Mouse (Mus musculus): ENCODE measurements at regions not wholly inside any gene's neighbourhood (a gene's known extent, or its start where the extent isn't known, plus 50 kb on each side); places are given as distances from the start of the nearest gene placed in this dataset.

DNA sequence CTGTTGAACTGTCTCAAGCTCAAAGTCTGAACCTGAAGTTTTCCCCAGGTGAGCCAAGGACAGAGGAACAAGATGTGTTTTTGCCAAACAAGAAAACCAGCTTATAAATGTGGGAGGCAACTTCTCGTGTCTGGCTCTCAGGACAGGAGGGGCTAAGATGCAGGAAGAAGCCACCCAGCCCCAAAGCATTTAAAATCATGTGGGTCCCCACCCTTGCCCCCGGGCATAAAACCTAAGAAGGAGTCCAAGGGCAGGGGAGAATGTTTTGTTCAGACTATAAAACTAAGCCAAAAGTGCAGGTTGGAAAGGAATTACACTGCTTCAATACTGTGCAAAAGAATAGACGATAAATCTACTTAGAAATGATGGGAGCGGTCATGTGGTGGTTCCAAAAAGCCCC lies 80.7 kb upstream of the Lrig1 start:
- 69% methylated on average over 4 of the region's 4 CpGs for WGBS
- no peaks in the 10 kb centered on the region for H3K4me1 ChIP-seq (ENCODE audit: control insufficient read depth, insufficient read depth, low read length)
- no peak overlapping the region for H3K4me3 ChIP-seq (replicated peaks; ENCODE audit: control insufficient read depth, low read depth, low read length)
- no peak overlapping the region for H3K27ac ChIP-seq (ENCODE audit: control insufficient read depth, insufficient read depth, low read depth, low read length, poor library complexity)
- TF ChIP-seq POLR2A (IDR thresholded peaks at IDR 0.05; ENCODE audit: borderline replicate concordance, control insufficient read depth, low read depth, low read length) (no peak), CTCF (IDR thresholded peaks at IDR 0.05; ENCODE audit: control insufficient read depth, insufficient read depth, low read length) (no peak)

DNA sequence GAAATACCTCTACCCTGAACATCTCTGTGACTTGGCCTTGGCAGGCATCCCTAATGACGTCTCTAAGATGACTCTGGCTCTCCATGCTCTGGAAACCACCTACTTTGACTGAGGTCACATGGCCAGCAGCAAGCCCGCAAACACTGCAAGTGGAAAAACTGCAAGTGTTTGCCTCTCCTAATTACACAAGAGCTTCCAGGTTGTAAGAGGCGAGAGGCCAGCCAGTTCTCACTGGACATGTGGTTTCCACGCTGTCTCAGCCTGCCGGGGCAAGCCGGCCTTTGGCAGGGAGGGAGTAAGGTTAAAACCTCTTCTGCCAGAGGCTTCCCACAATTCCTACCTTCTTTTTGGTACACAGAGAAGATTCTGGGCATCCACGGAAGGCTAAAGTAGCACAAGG lies 79.9 kb upstream of the Lrig1 start:
- Histone ChIP-seq H3K4me3 (replicated peaks; ENCODE audit: control insufficient read depth, low read depth, low read length) (no peak overlapping the region), H3K27ac (ENCODE audit: control insufficient read depth, insufficient read depth, low read depth, low read length, poor library complexity) (no peak overlapping the region), H3K4me1 (ENCODE audit: control insufficient read depth, insufficient read depth, low read length) (no peaks in the 10 kb centered on the region)
- TF ChIP-seq CTCF (IDR thresholded peaks at IDR 0.05; ENCODE audit: control insufficient read depth, insufficient read depth, low read length): no peak
- no peak for TF ChIP-seq POLR2A (IDR thresholded peaks at IDR 0.05; ENCODE audit: borderline replicate concordance, control insufficient read depth, low read depth, low read length)
- WGBS: 50% methylated on average over 7 of the region's 7 CpGs

DNA sequence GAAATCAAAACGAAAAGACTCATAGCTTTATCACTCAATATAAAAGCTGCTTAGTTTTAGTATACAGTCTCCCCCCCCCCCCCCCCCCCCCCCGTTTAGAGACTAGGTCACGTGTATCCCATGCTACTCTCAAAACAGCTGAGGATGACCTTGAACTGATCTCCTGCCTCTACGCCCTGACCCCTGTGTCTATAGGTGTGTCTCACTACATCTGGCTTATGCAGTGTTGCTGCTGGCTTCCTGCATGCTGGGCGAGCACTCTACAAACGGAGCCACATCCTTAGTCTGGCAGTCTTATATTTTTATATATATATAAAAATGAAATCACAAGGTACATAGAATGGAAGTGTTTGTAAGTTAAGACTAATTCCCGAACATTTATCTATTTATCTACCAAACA lies 79.3 kb upstream of the Lrig1 start:
- no peak overlapping the region for H3K4me3 ChIP-seq (replicated peaks; ENCODE audit: control insufficient read depth, low read depth, low read length)
- TF ChIP-seq POLR2A (IDR thresholded peaks at IDR 0.05; ENCODE audit: borderline replicate concordance, control insufficient read depth, low read depth, low read length): no peak
- TF ChIP-seq CTCF (IDR thresholded peaks at IDR 0.05; ENCODE audit: control insufficient read depth, insufficient read depth, low read length): no peak
- WGBS: 54% methylated on average over 7 of the region's 7 CpGs
- H3K4me1 ChIP-seq (ENCODE audit: control insufficient read depth, insufficient read depth, low read length): no peaks in the 10 kb centered on the region
- no peak overlapping the region for H3K27ac ChIP-seq (ENCODE audit: control insufficient read depth, insufficient read depth, low read depth, low read length, poor library complexity)

DNA sequence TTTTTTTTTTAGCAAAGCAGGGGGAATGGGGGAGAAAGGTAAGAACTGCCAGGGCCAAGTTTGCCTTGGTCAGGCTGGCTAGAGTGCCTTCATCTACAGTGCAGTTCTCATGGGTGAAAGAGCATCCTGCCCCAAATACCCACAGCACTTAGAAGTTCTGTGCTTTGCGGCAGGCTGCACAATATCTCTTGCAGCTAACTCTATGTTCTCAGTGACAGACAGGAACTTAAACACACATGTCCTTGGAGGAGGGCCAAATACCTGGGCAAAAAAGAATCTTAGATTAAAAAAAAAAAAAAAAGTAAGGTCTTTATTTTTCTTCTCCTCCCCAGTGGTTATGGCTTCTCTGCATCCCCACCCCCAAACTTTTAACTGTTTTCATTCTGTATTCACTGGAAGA lies 78.8 kb upstream of the Lrig1 start:
- no peak overlapping the region for H3K4me3 ChIP-seq (replicated peaks; ENCODE audit: control insufficient read depth, low read depth, low read length)
- no peak overlapping the region for H3K27ac ChIP-seq (ENCODE audit: control insufficient read depth, insufficient read depth, low read depth, low read length, poor library complexity)
- no peaks in the 10 kb centered on the region for H3K4me1 ChIP-seq (ENCODE audit: control insufficient read depth, insufficient read depth, low read length)
- 24% methylated on average over 1 of the region's 1 CpGs for WGBS
- TF ChIP-seq POLR2A (IDR thresholded peaks at IDR 0.05; ENCODE audit: borderline replicate concordance, control insufficient read depth, low read depth, low read length) (no peak), CTCF (IDR thresholded peaks at IDR 0.05; ENCODE audit: control insufficient read depth, insufficient read depth, low read length) (no peak)

DNA sequence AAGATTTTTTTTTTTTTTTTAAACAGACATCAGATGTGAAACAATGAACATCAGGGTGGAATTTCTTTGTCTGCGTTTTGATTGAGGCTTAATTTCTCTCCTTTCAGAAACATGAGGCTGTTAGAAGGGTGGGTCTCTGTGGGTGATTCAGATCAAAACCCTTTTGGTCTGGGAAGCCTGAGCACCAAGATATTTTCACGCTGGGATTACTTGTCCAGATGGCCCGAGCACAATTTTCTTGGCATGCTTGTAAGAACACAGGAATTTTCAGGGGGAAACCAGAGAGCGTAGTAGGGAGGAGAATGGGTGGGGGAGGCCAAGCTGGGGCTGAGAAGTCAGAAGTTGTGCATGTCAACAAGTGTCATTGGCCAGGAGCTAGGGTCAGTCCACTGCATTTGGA lies 76.6 kb upstream of the Lrig1 start:
- Histone ChIP-seq H3K4me3 (replicated peaks; ENCODE audit: control insufficient read depth, low read depth, low read length) (no peak overlapping the region), H3K27ac (ENCODE audit: control insufficient read depth, insufficient read depth, low read depth, low read length, poor library complexity) (no peak overlapping the region), H3K4me1 (ENCODE audit: control insufficient read depth, insufficient read depth, low read length) (no peaks in the 10 kb centered on the region)
- no peak for TF ChIP-seq CTCF (IDR thresholded peaks at IDR 0.05; ENCODE audit: control insufficient read depth, insufficient read depth, low read length)
- WGBS: 77% methylated on average over 4 of the region's 4 CpGs

DNA sequence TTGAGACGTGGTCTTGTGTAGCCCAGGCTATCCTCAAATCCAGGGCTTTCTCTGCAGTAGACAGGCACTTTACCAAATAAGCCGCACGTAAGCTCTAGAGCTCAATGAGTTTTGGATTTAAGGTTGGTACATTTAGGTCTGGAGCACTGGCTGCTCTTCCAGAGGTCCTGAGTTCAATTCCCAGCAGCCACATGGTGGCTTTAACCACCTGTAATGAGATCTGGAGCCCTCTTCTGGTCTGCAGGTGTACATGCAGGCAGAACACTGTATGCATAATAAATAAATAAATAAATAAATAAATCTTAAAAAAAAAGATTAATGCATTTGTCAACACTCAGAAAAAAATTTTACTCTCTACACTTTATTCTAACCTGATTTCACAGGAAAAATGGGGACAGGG lies 74.9 kb upstream of the Lrig1 start:
- TF ChIP-seq POLR2A (IDR thresholded peaks at IDR 0.05; ENCODE audit: borderline replicate concordance, control insufficient read depth, low read depth, low read length): no peak
- no peak for TF ChIP-seq CTCF (IDR thresholded peaks at IDR 0.05; ENCODE audit: control insufficient read depth, insufficient read depth, low read length)
- H3K4me1 ChIP-seq (ENCODE audit: control insufficient read depth, insufficient read depth, low read length): no peaks in the 10 kb centered on the region
- 86% methylated on average over 3 of the region's 3 CpGs for WGBS
- H3K4me3 ChIP-seq (replicated peaks; ENCODE audit: control insufficient read depth, low read depth, low read length): no peak overlapping the region
- no peak overlapping the region for H3K27ac ChIP-seq (ENCODE audit: control insufficient read depth, insufficient read depth, low read depth, low read length, poor library complexity)

DNA sequence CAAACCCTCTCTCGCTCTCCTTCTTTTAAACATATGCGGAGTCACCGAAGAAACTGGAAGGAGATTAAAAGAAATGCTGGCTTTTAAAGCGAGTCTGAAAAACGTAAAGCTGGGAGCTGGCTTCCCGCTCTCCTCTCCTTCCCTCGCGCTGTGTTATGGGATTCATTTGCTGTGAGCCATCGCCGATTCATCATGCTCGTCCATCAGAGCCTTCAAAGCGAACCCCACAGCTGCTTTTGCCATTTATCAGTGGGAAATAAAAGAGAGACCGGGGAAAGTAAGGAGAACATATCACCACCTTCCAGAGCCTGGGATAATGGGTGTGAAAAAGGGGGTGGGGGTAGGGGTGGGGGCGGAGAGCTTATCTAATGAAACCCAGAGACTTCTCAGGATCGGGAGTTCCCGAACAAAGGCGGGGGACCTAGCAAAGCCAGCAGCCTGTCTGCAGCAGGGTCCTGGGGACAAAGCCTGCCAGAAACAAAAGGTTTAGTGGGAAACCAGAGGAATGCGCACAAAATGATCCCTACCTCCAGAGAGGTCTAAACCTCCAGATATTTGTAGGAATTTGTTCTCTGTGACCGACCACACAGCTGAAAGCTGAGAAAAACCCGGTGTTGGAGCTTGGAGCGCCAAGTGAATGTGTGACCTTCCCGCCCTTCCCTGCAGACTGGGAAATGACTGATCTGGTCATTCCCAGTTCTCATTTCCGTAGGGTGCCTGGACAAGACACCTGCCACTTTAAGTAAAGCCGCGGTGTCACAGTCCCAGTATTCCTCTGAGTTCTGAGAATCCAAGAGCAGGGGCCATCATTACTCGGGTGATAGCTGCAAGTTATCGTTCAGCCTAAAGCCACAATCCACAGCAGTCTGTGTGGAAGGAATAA lies 73.9 kb upstream of the Lrig1 start:
- Histone ChIP-seq H3K4me3 (replicated peaks; ENCODE audit: control insufficient read depth, low read depth, low read length) (no peak overlapping the region), H3K27ac (ENCODE audit: control insufficient read depth, insufficient read depth, low read depth, low read length, poor library complexity) (no peak overlapping the region), H3K4me1 (ENCODE audit: control insufficient read depth, insufficient read depth, low read length) (no peaks in the 10 kb centered on the region)
- no peak for TF ChIP-seq CTCF (IDR thresholded peaks at IDR 0.05; ENCODE audit: control insufficient read depth, insufficient read depth, low read length)
- TF ChIP-seq POLR2A (IDR thresholded peaks at IDR 0.05; ENCODE audit: borderline replicate concordance, control insufficient read depth, low read depth, low read length): no peak
- WGBS: 11% methylated on average over 27 of the region's 27 CpGs

DNA sequence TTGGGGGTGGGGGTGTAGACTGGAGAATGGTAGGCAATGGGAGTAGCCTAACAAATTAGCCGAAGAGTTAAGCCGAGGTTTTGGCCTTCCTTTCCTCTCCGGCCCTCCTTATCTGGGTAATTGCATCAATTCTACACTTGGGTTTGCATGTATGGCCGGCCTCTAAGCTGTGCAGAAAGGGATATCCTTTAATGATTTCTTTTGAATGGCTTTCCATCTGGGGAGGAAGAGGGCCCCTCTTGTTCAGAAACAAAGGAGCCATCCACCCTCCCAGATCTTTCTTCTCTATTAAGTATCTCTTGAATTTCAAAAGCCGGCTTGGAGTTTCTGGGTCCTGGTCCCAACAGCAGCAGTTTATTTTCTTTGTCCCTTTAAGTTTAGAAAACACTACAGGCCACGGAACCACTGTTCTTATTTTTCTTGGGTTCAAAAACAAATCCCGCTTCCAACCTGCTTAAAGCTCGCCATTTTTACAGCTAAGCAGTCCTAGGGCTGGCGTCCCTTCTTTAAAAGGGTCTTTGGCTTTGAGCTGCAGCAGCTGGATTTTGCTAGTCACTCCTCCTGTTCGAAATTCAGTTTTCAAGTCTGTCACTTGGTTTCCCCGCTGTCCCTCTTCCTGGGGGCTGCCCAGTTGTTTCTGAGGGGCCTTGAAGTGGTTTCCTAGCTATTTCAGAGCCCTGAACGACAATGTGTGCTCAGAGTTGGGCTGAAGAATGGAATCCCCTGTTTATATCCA lies 73.1 kb upstream of the Lrig1 start:
- Histone ChIP-seq H3K27ac (ENCODE audit: control insufficient read depth, insufficient read depth, low read depth, low read length, poor library complexity) (no peak overlapping the region), H3K4me3 (replicated peaks; ENCODE audit: control insufficient read depth, low read depth, low read length) (no peak overlapping the region), H3K4me1 (ENCODE audit: control insufficient read depth, insufficient read depth, low read length) (no peaks in the 10 kb centered on the region)
- 23% methylated on average over 12 of the region's 12 CpGs for WGBS
- TF ChIP-seq CTCF (IDR thresholded peaks at IDR 0.05; ENCODE audit: control insufficient read depth, insufficient read depth, low read length) (no peak), POLR2A (IDR thresholded peaks at IDR 0.05; ENCODE audit: borderline replicate concordance, control insufficient read depth, low read depth, low read length) (no peak)

Measured in bone marrow, adult 2 months (tissue).